21 mouse cellular contexts compared by ENCODE assay signal in genomic region chr2:125785021-125785420, GRCm38 (mm10).
"Had no signal": no experiment of that assay in that cellular context is flagged by ENCODE, and none has a peak within 500 bp of the region (broad histone marks: within the 10 kb centered on the region; RNA-seq: fewer than 3 reads in every experiment).

No protein-coding gene starts in this region.

- H3K9me3 ChIP-seq: intestine, embryonic 15.5 days; limb, embryonic 10.5 days; limb, embryonic 13.5 days; liver, embryonic 12.5 days; liver, embryonic 15.5 days; lung, embryonic 15.5 days; megakaryocyte, embryonic 14.5 days; midbrain, embryonic 10.5 days; midbrain, embryonic 13.5 days; neural tube, embryonic 13.5 days had no signal

- H3K9ac ChIP-seq: intestine, embryonic 15.5 days; limb, embryonic 13.5 days; liver, embryonic 12.5 days; liver, embryonic 15.5 days; lung, embryonic 15.5 days; midbrain, embryonic 13.5 days; neural tube, embryonic 13.5 days had no signal

- H3K27me3 ChIP-seq: intestine, embryonic 15.5 days; limb, embryonic 13.5 days; lung, embryonic 15.5 days; megakaryocyte, embryonic 14.5 days; neural tube, embryonic 13.5 days had no signal

- H3K36me3 ChIP-seq: intestine, embryonic 15.5 days; limb, embryonic 10.5 days; limb, embryonic 13.5 days; liver, embryonic 12.5 days; liver, embryonic 15.5 days; lung, embryonic 15.5 days; midbrain, embryonic 10.5 days; midbrain, embryonic 13.5 days; neural tube, embryonic 13.5 days had no signal

- H3K4me2 ChIP-seq: intestine, embryonic 15.5 days; limb, embryonic 13.5 days; liver, embryonic 12.5 days; liver, embryonic 15.5 days; lung, embryonic 15.5 days; midbrain, embryonic 13.5 days; neural tube, embryonic 13.5 days had no signal

- DNase-seq: layer of hippocampus, adult 9-11 months; liver; lung, adult 18-20 months; lung, postnatal 10 days; lung, postnatal 36 days; retina, postnatal 1 day; right cerebral cortex, postnatal 25 days; thymus, adult 18-20 months; thymus, postnatal 36 days had no signal

- H3K4me3 ChIP-seq: intestine, embryonic 15.5 days; limb, embryonic 10.5 days; limb, embryonic 13.5 days; liver, embryonic 12.5 days; liver, embryonic 15.5 days; lung, embryonic 15.5 days; midbrain, embryonic 10.5 days; midbrain, embryonic 13.5 days; myocyte; neural tube, embryonic 13.5 days had no signal

- H3K27ac ChIP-seq: intestine, embryonic 15.5 days; limb, embryonic 10.5 days; limb, embryonic 13.5 days; liver, embryonic 12.5 days; liver, embryonic 15.5 days; lung, embryonic 15.5 days; midbrain, embryonic 10.5 days; midbrain, embryonic 13.5 days; neural tube, embryonic 13.5 days had no signal

- ATAC-seq: intestine, embryonic 15.5 days; liver, embryonic 12.5 days; midbrain, embryonic 13.5 days; midbrain, embryonic 16.5 days had no signal
